Mouse (Mus musculus) skeletal muscle tissue, adult 2 months (tissue): ENCODE measurements around the gene Pdia5.

ENCODE experiments used
- DNase-seq: peaks from one replicate; pipeline ENCODE4 v3.0.0-alpha.2; 2012; ENCODE audit warnings: low read depth, low spot score

Gene Pdia5

DNA sequence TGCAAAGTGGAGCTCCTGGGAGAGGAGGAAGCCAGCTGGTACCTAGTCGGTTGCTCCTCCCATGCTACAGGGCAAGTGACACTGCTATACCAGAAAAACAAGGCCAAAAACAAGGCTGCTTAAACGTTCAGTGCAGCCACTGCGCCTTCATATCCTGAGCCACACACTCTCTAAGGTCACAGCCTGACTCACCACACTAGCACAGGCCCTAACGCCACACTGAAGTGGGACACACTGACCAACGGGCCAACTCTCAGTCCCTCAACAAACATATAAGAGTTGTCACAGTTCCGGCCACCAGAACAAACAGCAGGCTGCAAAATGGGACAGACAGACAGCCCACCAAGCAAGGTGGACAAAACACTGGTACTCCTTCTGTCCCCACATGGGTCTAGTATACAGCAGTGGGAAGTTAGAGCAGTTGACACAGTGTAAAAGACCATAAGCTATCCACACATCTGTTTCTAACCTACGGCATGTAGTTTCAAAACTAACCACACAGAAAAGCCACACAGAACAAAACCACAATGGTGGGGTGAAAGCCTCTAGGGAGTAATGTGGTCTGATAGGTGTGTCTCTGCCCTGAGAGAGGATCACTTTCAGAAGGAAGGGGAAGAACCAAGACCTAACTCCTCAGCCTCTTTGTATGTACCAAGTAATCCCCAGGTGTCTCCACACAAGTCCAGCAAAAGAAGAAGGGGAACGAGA is 6.0 kb downstream of the Pdia5 start:
- no peak for DNase-seq

- no peak for DNase-seq
These were observed 6.6 kb downstream of the Pdia5 start for GRCm38 (mm10) chr16:35484105-35484504.

GRCm38 (mm10) chr16:35479301-35479700 is 11.4 kb downstream of the Pdia5 start:
- DNase-seq: no peak

DNA sequence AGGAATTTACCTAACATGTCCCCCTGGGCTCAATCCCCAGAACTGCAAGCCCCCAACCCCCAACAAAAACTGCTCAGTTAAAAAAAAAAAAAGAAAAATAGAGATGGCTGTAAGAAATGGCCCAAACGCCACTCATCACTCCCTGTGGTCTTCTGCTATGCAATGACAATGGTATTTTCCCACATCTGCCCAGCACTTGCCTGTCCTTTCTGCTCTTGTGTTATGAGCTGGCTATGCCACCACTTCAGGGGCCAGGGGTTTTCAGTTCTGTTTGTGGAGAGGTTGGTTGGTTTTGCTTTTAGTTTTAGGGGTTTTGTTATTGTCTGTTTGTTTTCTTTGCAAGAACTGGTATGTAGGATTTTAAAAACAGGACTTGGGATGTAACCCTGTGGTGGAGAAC is 13.4 kb downstream of the Pdia5 start:
- no peak for DNase-seq

DNA sequence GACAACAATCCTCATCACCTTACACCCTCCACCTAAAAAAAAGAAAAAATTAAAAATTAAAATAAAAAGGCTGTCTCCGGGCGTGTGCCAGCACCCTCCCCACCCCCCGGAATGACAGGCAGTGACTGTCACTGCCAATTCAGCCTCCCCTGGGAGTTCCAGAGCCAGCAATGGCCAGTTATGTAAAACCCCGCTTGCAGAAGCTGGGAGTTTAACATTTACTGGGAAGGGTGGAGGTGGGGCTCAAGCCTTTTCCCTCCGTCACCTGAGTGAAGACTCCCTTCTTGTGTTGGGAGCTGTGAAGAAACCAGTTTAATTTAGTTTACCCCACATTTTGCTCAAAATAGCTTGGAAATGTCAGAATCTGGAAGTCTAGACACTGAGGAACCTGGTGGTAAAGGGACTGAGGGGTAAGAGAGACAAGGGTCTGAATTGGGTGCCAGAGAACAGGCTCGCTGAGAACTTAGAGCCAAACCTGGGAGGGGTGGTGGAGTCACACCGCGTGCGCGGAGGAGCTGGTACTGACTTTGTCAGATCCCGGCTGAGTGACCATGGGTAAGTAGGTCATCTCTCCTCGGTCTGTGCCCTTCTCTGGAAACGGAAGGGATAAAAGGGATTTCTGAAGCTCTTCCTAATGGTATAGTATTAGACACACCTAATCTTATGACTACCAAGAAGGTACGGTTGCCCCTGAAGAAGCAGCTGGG is 18.0 kb downstream of the Pdia5 start:
- no peak for DNase-seq

DNA sequence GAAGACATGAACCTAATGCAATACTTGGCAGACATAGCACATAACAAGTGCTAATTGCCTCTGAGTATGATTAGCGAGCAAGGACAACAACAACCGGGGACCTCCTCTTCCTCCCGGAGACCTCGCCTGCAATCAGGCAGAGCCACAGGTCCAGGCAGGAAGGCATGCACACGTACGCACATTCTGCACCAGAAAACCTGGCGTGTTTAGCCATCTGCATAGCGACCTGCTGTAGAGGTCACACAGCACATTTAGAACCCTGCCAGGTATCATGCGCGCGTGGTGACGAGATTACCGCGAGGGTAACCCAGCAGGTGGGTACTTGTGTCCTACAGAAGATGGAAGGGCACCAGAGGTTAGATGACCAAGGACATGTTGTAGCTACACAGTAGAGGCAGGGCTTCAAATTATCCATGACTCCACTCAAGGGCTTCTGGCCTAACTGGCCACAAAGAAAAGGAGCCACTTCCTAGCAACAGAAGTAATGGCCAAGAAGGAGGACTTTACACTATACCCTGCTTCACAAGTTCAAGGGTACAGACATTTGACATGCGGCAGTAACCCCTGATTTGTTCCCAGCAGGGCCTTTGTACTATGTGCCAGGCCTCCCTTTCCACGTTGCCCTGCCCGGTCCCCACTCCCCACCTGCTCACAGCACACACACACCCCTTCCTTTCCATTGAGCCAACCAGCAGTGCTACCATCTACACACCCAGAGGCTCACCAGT is 18.7 kb downstream of the Pdia5 start:
- no peak for DNase-seq

DNA sequence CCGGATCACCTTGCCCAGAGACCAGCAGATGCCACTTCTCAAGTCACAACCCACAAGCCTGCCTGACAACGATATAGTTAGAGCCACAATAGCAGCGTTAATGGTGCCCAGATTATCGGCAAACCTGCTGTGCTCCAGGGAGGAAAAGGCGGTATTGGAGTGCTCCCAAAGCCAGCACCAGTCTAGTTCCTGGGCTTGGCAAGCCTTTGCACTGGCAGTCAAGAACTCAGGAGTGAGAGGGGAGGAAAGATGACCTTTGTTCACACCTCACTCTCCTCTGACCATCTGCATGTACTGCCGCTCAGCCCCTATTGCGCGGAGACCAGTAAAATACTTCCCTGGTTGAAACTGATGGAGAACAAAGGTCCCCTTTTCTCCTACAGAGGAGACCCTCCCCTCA is 19.7 kb downstream of the Pdia5 start:
- DNase-seq: no peak

GRCm38 (mm10) chr16:35470096-35470495 is 20.6 kb downstream of the Pdia5 start:
- no peak for DNase-seq

DNA sequence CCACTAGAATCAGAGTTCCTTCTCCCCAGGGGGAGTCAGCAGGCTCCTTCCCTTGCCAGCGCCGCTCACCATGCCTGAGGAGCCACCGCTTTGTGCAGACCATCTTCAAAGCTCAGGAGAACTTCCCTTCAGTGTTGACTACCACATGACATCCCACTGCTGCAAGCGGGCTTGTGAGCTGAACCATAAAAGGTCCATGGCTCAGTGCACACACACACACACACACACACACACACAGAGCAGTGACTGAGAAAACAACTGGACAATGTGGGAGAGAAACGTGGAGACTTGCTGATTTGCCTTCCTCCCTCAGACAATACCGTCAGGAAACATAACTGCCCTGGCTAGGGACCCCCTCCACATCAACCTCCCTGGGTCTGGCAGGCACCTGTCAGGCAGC is 21.7 kb downstream of the Pdia5 start:
- DNase-seq: no peak

DNA sequence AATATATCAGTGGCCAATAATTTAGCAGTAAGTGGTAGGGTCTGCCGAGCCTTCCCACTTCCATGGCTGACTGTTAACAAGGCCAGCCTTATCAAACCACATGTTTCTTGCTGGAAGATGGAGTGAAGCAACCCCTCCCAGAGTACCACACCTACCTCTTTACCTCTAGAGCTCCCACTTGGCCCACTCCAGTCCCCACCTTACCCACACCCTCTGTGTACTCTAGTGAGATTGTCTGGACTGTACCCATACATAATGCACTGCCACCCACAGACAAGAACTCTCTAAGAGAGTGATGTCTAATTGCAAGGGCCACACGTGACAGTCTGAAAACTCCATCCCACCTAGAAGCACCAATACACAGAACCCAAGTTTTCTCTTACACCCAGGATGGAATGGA is 23.6 kb downstream of the Pdia5 start:
- no peak for DNase-seq

- peak; percentile 6 for DNase-seq
These were observed 24.8 kb downstream of the Pdia5 start for GRCm38 (mm10) chr16:35465808-35466351.

GRCm38 (mm10) chr16:35464686-35465308 is 25.9 kb downstream of the Pdia5 start:
- DNase-seq: no peak

DNA sequence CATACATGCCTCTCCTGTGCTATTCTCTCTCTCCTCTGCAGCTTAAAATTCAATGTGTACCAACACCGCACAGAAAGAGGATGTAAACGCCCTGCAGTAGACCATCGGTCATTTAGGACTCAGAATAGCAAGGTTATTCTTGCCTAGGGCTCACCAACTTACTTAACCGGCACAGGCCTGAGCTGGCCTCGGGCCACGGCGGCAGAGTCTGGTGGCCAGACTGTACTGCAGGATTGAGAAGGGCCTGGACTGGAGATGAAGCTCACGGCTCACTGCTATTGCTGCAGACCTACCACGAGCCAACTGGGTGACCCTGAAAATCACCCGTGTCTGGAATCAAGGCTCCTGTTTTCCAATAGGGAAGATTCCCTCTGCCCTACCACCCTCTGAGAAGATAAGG is 27.0 kb downstream of the Pdia5 start:
- no peak for DNase-seq

DNA sequence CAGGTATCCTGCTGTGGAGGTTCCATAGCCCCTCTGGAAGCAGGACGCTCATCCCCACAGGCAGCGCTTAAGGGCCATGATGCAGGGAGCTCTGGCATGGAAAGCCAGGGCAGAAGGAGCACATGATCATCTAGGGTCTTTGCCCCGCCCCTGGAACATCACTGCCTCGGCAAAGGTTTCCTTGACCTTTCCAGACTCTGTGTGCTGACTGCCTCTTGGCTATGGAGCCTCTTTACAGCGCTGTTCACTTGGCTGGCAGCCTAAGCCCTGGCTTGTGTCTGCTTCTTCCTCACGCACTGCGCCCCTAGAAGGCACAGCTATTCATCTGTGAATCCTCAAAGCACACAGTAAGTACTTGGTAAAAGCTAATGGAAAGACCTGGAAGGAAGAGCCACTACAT is 27.7 kb downstream of the Pdia5 start:
- DNase-seq: no peak

- no peak for DNase-seq
These were observed 31.1 kb downstream of the Pdia5 start for GRCm38 (mm10) chr16:35459584-35459983.

DNA sequence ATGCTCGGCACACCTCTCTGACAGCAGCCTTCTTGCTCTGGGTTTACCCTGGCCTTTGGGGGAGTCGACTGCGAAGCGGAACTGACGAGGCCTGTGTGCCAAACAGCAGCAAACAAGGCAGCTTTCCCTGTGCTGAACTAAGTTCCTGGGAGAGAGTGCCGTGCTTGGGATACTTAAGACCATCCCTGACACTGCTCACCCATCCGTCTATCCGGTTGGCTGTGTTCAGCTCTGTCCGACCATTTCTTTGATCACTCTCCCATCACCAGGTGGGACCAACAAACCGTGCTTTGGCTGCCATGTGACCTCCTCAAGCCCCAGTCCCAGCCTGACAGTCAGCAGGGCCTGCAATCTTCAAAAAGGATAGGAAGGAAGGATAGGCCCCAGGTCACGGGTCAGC is 32.4 kb downstream of the Pdia5 start:
- no peak for DNase-seq

- no peak for DNase-seq
These were observed 33.2 kb downstream of the Pdia5 start for GRCm38 (mm10) chr16:35457488-35457887.

- no peak for DNase-seq
These were observed 33.7 kb downstream of the Pdia5 start for GRCm38 (mm10) chr16:35457011-35457419.

- no peak for DNase-seq
These were observed 34.4 kb downstream of the Pdia5 start for GRCm38 (mm10) chr16:35456305-35456704.

GRCm38 (mm10) chr16:35455822-35456221 is 34.9 kb downstream of the Pdia5 start:
- DNase-seq: no peak

- DNase-seq: no peak
These were observed 40.5 kb downstream of the Pdia5 start for GRCm38 (mm10) chr16:35450018-35450630.

- no peak for DNase-seq
These were observed 48.7 kb downstream of the Pdia5 start for GRCm38 (mm10) chr16:35442026-35442415.
